Mouse (Mus musculus): ENCODE measurements around the gene Mark3.

The Mark3 gene

DNA sequence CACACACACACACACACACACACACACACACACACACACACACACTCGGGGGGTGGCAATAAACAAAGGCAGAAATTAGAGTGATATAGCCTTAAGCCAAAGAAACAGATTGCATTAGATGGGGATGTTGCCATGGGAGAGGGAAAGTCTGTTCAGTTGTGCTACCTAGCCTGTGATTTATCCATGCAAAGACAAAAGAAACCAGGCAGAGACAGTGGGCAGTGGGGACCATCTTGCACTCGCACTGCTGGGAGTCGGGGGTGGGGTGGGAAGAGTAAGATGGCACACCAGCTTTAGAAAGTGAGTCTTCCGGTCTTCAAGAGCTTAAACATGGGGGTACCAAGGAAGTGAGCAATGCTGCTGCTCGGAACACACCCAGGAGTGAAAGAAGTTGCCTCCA lies 14.0 kb upstream of the Mark3 start:
- no peak for DNase-seq (ENCODE audit: low read depth, low spot score)

- DNase-seq (ENCODE audit: low read depth, low spot score) = no peak
Measured at GRCm38 (mm10) chr12:111562276-111562814, 12.0 kb upstream of the Mark3 start.

DNA sequence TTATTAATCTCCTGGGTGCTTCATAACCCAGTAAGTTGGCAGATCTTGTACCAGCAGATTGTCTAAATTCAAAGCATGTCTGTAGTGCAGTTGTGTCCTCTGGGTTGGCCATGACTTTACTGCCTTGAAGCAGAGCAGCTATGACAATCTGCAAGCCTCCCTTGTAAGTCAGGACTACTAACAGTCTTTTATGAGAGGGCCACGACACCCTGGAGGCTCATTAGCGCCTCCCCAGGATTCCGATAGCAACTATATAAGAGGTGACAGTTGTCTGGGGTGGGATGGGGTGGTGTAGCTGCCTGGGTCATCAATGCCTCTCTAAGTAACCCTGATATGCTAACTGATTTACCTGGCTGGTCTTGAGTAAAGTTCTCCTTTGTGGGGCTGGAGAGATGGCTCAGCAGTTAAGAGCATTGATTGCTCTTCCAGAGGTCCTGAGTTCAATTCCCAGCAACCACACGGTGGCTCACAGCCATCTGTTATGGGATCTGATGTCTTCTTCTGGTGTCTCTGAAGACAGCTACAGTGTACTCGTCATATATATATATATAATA lies 11.2 kb upstream of the Mark3 start:
- no peak for DNase-seq (ENCODE audit: low read depth, low spot score)

DNA sequence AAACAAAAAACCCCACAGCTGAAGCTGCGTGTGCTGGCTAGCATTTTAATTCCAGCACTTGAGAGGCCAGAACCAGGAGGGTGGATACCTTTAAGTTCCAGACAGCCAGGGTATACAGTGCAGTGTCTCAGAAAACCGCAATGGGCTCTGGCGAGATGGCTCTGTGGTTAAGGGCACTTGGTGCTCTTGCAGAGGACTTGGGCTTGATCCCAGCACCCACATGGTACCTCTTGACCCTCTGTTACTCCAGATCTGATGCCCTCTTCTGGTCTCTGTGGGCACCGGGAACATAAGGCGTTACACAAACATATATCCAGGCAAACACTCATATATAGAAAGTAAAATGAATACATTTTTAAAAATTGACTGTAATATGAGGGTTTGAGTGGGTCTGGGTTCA lies 9.0 kb upstream of the Mark3 start:
- no peak for DNase-seq (ENCODE audit: low read depth, low spot score)

DNA sequence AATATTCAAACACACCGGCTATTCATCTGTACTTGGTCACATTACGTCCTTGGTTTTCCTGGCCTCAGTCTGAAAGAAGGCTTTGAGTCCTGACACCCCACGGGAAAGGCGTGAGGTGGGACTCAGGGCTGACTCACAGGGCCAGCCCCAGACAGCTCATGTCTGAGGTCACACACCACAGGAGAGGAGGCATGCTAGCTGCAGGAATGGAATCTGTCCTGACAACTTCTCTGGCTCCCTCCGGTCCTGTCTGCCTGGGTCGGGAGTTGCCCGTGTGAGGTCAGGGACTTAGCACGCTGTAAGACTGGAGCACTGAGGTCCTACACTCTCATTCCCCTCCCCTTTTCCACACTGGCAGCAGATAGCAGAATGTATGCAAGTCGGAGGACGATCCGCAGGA lies 5.5 kb upstream of the Mark3 start:
- no peak for DNase-seq (ENCODE audit: low read depth, low spot score)

DNA sequence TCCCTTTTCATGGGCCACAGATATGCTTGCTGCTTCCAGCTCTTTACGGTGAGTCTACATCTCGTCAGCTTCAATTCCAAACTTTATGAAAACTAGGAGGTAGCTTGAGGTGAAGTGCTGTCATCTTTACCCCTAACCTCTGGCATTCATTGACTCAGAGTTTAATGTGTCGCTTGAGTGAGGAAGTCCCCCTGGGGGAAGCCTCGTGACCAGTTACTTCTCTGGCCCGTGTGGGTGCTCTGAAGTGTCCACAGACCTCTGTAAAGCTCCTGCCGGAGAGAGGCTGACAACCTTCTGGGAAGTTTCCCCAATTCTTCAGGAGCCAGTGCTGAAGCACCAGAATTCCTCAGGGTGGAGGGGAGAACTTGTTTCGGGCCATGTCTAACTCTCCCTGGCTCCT lies 1.9 kb upstream of the Mark3 start:
- DNase-seq (ENCODE audit: low read depth, low spot score) = no peak

DNA sequence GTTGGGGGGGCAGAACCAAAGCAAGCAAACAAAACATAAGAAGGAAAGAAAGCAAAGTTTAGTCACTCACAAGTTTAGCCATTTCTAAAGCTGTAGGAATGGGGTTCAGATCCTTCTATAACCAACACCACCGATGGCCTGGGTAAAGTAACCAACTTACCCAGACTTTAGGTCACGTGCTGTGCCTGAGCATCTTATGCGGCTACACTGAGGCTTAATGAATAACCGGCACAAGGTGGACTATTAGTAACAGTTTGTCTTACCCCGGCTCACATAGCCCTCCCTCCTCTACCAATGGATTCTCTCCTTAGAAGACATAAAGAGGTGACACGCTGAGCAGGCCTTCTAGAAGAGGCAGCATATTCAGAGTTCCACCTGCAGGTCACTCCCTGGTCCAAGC lies 1.0 kb upstream of the Mark3 start:
- no peak for DNase-seq (ENCODE audit: low read depth, low spot score)

DNA sequence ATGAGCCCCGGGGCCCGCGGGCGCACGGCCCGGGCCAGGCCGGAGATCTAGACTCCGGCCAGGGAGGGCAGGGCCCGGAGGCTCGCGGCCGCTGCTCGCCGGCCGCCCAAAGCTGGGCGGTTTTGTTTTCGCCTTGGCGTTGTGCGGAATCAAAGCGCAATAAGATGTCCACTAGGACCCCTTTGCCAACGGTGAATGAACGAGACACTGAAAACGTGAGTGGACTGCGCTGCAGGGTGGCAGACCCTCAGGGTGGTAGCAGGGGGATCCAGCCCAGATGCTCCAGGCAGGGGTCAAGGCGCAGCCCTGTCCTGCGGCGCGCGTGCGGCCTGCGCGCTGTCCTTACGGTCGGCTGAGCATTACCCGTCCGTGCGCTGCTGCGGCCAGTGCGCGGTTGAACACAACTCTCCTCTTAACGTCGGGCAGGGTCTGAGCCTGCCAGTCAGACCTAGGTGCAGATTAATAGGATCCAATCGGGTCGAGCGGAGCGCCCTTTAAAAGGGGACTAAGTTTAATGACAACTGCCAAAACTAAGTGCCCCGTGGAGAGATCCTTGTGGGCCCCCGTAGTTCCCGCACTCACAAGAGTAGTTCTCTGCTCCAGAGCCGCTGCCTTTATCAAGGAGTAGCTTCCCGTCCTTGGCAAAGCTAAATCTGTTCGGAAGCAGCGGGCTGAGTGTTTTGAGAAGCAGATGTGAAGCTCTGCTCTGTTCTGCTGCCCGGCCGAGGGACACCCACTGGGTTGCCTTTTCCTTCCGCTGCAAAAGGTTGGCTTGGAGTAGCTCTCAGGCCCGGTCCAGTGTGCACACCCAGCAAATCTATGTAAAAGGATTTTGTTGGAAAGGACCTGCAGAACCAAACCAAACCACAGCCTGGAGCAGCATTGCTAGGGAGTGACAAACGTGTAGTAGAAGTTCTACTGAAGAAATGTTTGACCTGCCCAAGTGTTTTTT lies 840 bp downstream of the Mark3 start:
- no peak for DNase-seq (ENCODE audit: low read depth, low spot score)

DNA sequence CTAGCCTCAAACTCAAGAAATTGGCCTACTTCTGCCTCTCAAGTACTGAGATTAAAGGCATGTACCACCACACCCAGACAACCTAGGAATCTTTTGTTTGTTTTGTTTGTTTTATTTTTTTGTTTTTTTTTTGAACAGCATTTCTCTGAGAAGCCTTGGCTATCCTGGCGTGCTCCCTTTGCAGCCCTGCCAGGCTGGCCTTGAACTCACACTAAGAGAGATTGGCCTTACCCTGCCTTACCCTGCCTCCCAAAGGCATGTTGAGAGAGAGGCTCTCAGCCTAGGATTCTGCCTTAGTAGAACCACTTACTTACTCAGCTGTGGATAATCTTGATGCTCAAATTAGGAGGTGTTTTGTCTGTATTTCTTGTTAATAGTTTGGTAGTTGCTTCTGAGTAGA lies 8.7 kb downstream of the Mark3 start:
- DNase-seq (ENCODE audit: low read depth, low spot score) = no peak

DNA sequence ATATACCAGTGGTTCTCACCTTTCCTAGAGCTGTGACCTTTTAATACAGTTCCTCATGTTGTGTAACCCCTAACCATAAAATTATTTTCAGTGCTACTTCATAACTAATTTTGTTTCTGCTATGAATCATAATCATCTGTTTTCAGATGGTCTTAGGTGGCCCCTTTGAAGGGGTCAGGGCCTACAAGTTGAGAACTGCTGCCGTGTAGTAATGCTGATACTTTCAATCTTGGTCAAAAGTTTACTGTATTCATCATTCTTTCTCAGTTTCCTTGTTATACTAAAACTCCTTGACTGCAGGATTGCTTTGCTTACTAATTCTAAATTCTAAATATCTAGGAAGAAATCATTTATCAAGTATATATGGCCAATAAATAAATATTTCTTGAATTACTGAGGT lies 10.1 kb downstream of the Mark3 start:
- no peak for DNase-seq (ENCODE audit: low read depth, low spot score)

DNA sequence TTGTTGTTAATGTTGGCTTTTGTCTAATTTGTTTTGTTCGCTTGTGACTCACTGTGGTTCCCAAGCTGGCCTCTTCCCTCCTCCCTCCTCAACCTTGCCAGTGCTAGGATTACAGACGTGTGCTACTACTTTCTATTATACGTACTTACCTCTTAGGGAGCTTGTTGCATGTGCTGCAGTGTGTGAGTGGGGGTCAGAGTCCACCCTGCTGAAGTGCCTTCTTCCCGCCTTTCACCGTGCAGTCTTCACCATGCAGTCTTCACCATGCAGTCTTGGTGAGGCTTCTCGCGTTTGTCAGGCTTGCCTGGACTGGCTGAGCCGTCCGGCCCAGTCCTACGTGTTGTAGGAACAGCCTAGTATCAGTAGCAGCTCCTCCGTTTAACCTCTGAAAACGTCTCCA lies 12.9 kb downstream of the Mark3 start:
- DNase-seq (ENCODE audit: low read depth, low spot score) = no peak

DNA sequence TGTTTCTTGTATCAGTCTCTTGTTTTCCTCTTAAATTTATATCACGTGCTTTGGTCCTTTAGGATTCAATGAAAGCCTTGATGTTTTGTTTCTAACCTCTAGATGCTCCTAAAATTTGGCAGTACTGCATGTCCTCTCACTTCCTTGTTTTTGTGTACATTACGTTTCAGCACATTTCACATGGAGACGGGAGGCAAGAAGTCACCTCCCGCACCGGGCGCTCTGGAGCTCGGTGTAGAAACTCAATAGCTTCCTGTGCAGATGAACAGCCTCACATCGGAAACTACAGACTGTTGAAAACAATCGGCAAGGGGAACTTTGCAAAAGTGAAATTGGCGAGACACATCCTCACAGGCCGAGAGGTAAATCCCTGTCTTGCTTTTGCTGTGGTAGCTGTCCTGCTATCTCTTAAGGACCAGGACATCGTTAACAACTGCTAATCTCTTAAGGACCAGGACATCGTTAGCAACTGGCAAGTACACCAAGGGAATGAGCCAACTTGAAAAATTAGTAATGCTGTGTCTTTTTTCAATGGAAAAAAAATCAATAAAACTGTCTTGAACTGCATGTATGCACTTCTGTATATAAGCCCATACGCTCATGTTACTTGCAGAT lies 18.2 kb downstream of the Mark3 start:
- DNase-seq (ENCODE audit: low read depth, low spot score) = no peak

DNA sequence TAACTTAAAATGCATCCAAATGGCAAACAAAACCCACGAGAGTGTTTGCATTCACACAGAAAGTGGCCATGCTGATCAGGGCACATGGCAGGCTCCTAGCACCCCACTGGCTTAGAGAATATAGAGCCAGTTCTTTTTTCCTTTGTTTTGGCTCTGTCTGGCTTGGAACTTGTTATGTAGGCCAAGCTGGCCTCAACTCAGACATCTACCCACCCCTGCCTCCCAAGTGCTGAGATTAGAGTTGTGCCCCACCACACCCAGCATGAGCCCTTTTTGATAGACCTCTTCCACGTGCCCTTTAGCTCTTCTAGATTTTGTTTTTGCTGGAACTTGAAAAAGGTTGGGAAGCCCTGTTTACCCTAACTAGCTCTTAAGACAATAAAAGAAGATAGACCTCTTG lies 19.5 kb downstream of the Mark3 start:
- no peak for DNase-seq (ENCODE audit: low read depth, low spot score)

DNA sequence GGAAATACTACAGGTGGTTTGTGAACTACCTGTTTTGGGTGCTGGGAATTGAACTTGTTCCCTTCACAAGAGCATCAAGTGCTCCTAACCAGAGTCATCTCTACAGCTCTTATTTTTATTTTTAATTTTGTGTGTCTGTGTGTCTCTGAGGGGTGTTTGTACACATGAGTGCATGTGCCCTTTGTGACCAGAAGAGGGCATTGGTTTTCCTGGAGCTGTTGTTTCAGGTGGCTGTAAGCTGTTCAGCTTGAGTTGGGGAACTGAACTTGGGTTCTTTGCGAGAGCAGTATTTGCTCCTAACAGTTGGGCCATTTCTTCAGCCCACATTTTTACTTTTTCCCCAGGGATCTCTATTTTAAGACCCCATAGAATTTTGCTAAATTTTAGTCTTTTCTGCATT lies 23.0 kb downstream of the Mark3 start:
- DNase-seq (ENCODE audit: low read depth, low spot score) = no peak

GRCm38 (mm10) chr12:111598902-111599301 lies 24.6 kb downstream of the Mark3 start:
- DNase-seq (ENCODE audit: low read depth, low spot score) = no peak

- DNase-seq (ENCODE audit: low read depth, low spot score) = no peak
Measured at GRCm38 (mm10) chr12:111599640-111600039, 25.3 kb downstream of the Mark3 start.

- no peak for DNase-seq (ENCODE audit: low read depth, low spot score)
Measured at GRCm38 (mm10) chr12:111603871-111604270, 29.5 kb downstream of the Mark3 start.

- no peak for DNase-seq (ENCODE audit: low read depth, low spot score)
Measured at GRCm38 (mm10) chr12:111605619-111606018, 31.3 kb downstream of the Mark3 start.

- DNase-seq (ENCODE audit: low read depth, low spot score) = no peak
Measured at GRCm38 (mm10) chr12:111608015-111608414, 33.7 kb downstream of the Mark3 start.

- DNase-seq (ENCODE audit: low read depth, low spot score) = no peak
Measured at GRCm38 (mm10) chr12:111614475-111615141, 40.3 kb downstream of the Mark3 start.

DNA sequence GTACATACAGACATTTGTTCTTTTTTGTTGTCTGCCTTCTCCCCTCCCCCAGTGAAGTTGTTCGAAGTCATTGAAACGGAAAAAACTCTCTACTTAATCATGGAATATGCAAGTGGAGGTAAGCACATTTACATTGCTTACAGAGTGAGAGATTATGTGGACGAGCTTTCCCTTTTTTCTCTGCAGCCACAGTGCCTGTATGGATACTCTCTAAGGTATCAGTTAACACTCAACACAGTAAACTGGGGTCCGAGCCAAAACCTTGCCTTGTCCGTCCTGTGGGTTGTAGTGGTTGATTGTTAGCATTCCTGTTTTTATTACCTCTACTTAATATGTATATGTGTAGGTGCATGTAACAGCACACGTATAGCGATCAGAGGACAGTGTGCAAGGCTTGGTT lies 43.9 kb downstream of the Mark3 start:
- no peak for DNase-seq (ENCODE audit: low read depth, low spot score)

DNA sequence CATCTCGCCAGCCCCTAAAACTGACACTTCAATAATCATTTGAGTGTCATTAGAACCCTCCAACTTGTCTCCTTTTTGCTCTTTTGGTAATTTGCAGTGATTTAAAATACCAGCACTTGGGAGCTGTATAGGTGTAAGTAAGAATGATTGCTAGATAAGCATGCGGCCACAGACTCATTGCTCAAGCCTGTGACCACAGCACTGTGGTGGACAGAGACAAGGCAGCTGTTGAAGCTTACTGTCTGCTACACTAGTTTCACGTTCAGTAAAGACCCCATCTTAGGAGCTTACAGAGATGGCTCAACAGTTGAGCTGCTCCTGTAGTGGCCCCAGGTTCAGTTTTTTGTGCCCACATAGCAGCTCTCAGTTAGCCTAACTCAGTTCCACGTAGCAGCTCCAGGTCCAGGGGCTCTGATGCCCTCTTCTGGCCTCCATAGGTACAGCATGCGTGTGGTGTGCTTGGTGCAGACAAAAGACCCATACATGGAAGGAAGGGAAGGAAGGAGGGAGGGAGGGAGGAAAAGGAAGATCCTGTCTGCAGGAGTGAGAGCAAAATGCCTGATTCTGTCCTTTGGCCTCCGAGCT lies 73.8 kb downstream of the Mark3 start:
- DNase-seq (ENCODE audit: low read depth, low spot score) = no peak
